Mouse (Mus musculus) hindbrain, embryonic 15.5 days (tissue): Measurements from ENCODE around the gene Adam33. TPM values are rescaled to one million over a fixed set of nuclear protein-coding genes. Genes with fewer than 3 reads are reported as not detected.

Experiments
- ATAC-seq: fragments of 200-750 bp; cut with Nextera tagmentation; 2 replicates; pipeline ENCODE4 v1.8.0; 2017; ENCODE audit warnings: low read depth, moderate number of reproducible peaks, moderate TSS enrichment; ENCODE audit not compliant: low FRiP score
- H3K27ac ChIP-seq: fragments of 300-500 bp; sonication (generic); replicated peaks from 2 replicates; pipeline ENCODE4 v1.5.1; 2015; ENCODE audit warnings: mild to moderate bottlenecking, inconsistent platforms
- H3K27me3 ChIP-seq: fragments of 300-500 bp; sonication (generic); 2 replicates; pipeline ENCODE4 v1.6.1; 2015; ENCODE audit warnings: control low read depth, inconsistent platforms
- H3K36me3 ChIP-seq: fragments of 300-500 bp; sonication (generic); 2 replicates; pipeline ENCODE4 v1.6.1; 2015; ENCODE audit warnings: control low read depth, inconsistent platforms
- H3K4me1 ChIP-seq: fragments of 300-500 bp; sonication (generic); replicated peaks from 2 replicates; pipeline ENCODE4 v1.6.1; 2015; ENCODE audit warnings: control low read depth, inconsistent platforms
- H3K4me2 ChIP-seq: fragments of 300-500 bp; sonication (generic); 2 replicates; pipeline ENCODE4 v1.6.1; 2015; ENCODE audit warnings: moderate library complexity, mild to moderate bottlenecking, inconsistent platforms
- H3K4me3 ChIP-seq: fragments of 300-500 bp; sonication (generic); 2 replicates; pipeline ENCODE4 v1.5.1; 2015; ENCODE audit warnings: mild to moderate bottlenecking, inconsistent platforms
- H3K9ac ChIP-seq: fragments of 300-500 bp; sonication (generic); 2 replicates; pipeline ENCODE4 v1.6.1; 2015; ENCODE audit warnings: inconsistent platforms
- H3K9me3 ChIP-seq: fragments of 300-500 bp; sonication (generic); 2 replicates; pipeline ENCODE4 v1.6.1; 2016; ENCODE audit warnings: control low read depth, inconsistent platforms
- WGBS: fragments of 180-500 bp; shearing (Covaris S2); methylation state at CpG from one replicate; pipeline ENCODE4 v1.1.7; 2015; 5-methylcytosine and 5-hydroxymethylcytosine counted together
- microRNA-seq: library from miRNA; unstranded; fragments of <30 nt; microRNA quantifications from one replicate; pipeline ENCODE4, GENCODE M21; 2016
- polyA plus RNA-seq: library from polyadenylated mRNA; unstranded; fragments of >200 nt; fragmentation: Nextera tagmentation; extraction: Ambion mirVana; gene quantifications from 2 replicates; pipeline ENCODE4 v1.2.1, GENCODE M21; 2015

Gene Adam33
- polyA plus RNA-seq, 1 experiment from 2014 or later: 1.0 TPM

DNA sequence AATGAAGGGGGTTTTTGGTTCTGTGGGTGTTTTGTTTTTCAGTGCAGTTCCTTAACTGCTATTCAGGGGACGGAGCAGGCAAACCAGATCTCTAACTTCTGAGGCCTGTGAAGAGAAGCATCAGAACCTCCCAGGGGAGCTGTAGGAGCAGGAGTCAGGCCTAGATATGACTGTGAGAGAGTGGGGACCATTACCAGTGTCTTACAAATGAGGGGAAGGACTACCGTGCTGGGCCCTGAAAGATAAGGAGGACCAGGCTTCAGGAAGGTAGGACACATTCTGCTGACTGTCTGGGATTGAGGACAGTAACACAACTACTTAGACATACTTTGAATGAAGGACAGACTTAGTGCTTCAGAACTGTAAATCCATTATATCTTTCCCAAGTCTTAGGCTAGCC lies 54.5 kb downstream of the Adam33 start:
- H3K9ac ChIP-seq: no peak overlapping the region
- peaks cover 50% of the 10 kb centered on the region for H3K36me3 ChIP-seq
- H3K4me2 ChIP-seq: no peak overlapping the region
- H3K4me1 ChIP-seq: no peaks in the 10 kb centered on the region
- no peak overlapping the region for H3K4me3 ChIP-seq
- H3K27me3 ChIP-seq: no peaks in the 10 kb centered on the region
- no peak overlapping the region for H3K27ac ChIP-seq
- H3K9me3 ChIP-seq: no peaks in the 10 kb centered on the region
- WGBS: 85% methylated on average over 2 of the region's 2 CpGs
- no peak for ATAC-seq

Small RNAs within 50 kb of the gene (microRNA-seq; reads per million reads assigned to microRNA genes)
- gene Mir6973b: not detected

Other genes with a start within 250 kb of the Adam33 start
- gene 4930402H24Rik, start 157.4 kb downstream of the Adam33 start, polyA plus RNA-seq: 86.1 and 90.7 TPM in 2 replicates
- gene Atrn, start 157.3 kb downstream of the Adam33 start, polyA plus RNA-seq: 14.8 and 15.0 TPM in 2 replicates
- 45.0 and 52.9 TPM in 2 replicates for gene Gfra4, start 20.7 kb downstream of the Adam33 start, polyA plus RNA-seq
- 0.22 and 0.63 TPM in 2 replicates for gene Siglec1, start 23.0 kb upstream of the Adam33 start, polyA plus RNA-seq
- gene Hspa12b, start 63.5 kb upstream of the Adam33 start, polyA plus RNA-seq: 4.7 and 4.8 TPM in 2 replicates
- not detected in 2 replicates for gene Gm11037, start 69.7 kb upstream of the Adam33 start, polyA plus RNA-seq
- 86.4 and 90.9 TPM in 2 replicates for gene 1700037H04Rik, start 96.3 kb upstream of the Adam33 start, polyA plus RNA-seq
- 15.2 and 15.5 TPM in 2 replicates for gene Cenpb, start 116.3 kb upstream of the Adam33 start, polyA plus RNA-seq
- gene Cdc25b, start 123.1 kb upstream of the Adam33 start, polyA plus RNA-seq: 29.2 and 30.8 TPM in 2 replicates
- gene Spef1, start 123.5 kb upstream of the Adam33 start, polyA plus RNA-seq: 10.3 and 10.9 TPM in 2 replicates
- 33.5 and 33.9 TPM in 2 replicates for gene Ap5s1, start 143.3 kb upstream of the Adam33 start, polyA plus RNA-seq
- gene Mavs, start 170.2 kb upstream of the Adam33 start, polyA plus RNA-seq: 7.9 and 8.0 TPM in 2 replicates
- gene Pank2, start 198.7 kb upstream of the Adam33 start, polyA plus RNA-seq: 25.2 and 26.1 TPM in 2 replicates